Mouse (Mus musculus): ENCODE data around the gene Klc1.

- TF ChIP-seq CTCF (IDR thresholded peaks at IDR 0.05; ENCODE audit: control insufficient read depth, insufficient read depth, insufficient read length) (no peak), CEBPB (IDR thresholded peaks at IDR 0.05; ENCODE audit: low read depth) (no peak), MAX (IDR thresholded peaks at IDR 0.05) (no peak)
Observed at GRCm38 (mm10) chr12:111790090-111790489, 31.4 kb downstream of the Klc1 start.
